Mouse (Mus musculus) G1E (cell line): ENCODE data around the gene Slit2.

ENCODE experiments used
- CTCF ChIP-seq: IDR thresholded peaks from 2 replicates; pipeline ENCODE4 v1.5.1; 2012; ENCODE audit warnings: low read depth, low read length, inconsistent platforms, mixed read lengths
- GATA1 ChIP-seq: IDR thresholded peaks from 2 replicates; pipeline ENCODE4 v1.6.1; 2012; ENCODE audit warnings: borderline replicate concordance, low read length, inconsistent platforms, mixed read lengths
- GATA2 ChIP-seq: IDR thresholded peaks from 2 replicates; pipeline ENCODE4 v1.6.1; 2012; ENCODE audit warnings: low read depth, low read length, inconsistent platforms, borderline replicate concordance
- POLR2AphosphoS5 ChIP-seq: IDR thresholded peaks from 2 replicates; pipeline ENCODE4 v1.6.1; 2012; ENCODE audit warnings: low read depth, low read length, inconsistent platforms; ENCODE audit not compliant: insufficient replicate concordance
- TAL1 ChIP-seq: conservative IDR thresholded peaks from 2 replicates; pipeline ENCODE4 v1.6.1; 2012; ENCODE audit warnings: low read depth, low read length, inconsistent platforms, mixed read lengths

- TF ChIP-seq GATA1 (no peak), CTCF (no peak), TAL1 (no peak), POLR2AphosphoS5 (no peak), GATA2 (no peak)
These were observed 75.7 kb downstream of the Slit2 start for GRCm38 (mm10) chr5:48058612-48059011.
